Mouse (Mus musculus) hindbrain, embryonic 14.5 days (tissue): ENCODE data around the gene Lyrm1. TPM values are rescaled to one million over a fixed set of nuclear protein-coding genes. Genes with fewer than 3 reads are reported as not detected.

Source experiments
- ATAC-seq: fragments of 200-750 bp; cut with Nextera tagmentation; 2 replicates; pipeline ENCODE4 v1.8.0; 2017; ENCODE audit warnings: moderate number of reproducible peaks, mild to moderate bottlenecking, moderate TSS enrichment, moderate library complexity; ENCODE audit not compliant: low FRiP score
- DNase-seq: peaks from one replicate; pipeline ENCODE4 v3.0.0-alpha.2; 2015; ENCODE audit warnings: low spot score
- H3K27ac ChIP-seq: fragments of 300-500 bp; sonication (generic); 2 replicates; pipeline ENCODE4 v1.5.1; 2014; ENCODE audit warnings: mild to moderate bottlenecking, moderate library complexity
- H3K27me3 ChIP-seq: fragments of 300-500 bp; sonication (generic); 2 replicates; pipeline ENCODE4 v1.6.1; 2014; ENCODE audit warnings: mild to moderate bottlenecking, low read length, mixed read lengths; ENCODE audit not compliant: control insufficient read depth, insufficient read depth
- H3K36me3 ChIP-seq: fragments of 300-500 bp; sonication (generic); replicated peaks from 2 replicates; pipeline ENCODE4 v1.6.1; 2014; ENCODE audit not compliant: control insufficient read depth, insufficient read depth
- H3K4me1 ChIP-seq: fragments of 300-500 bp; sonication (generic); replicated peaks from 2 replicates; pipeline ENCODE4 v1.6.1; 2014; ENCODE audit warnings: antibody characterized with exemption, low read length, mixed read lengths; ENCODE audit not compliant: control insufficient read depth, insufficient read depth
- H3K4me2 ChIP-seq: fragments of 300-500 bp; sonication (generic); replicated peaks from 2 replicates; pipeline ENCODE4 v1.6.1; 2014; ENCODE audit warnings: mild to moderate bottlenecking, moderate library complexity
- H3K4me3 ChIP-seq: fragments of 300-500 bp; sonication (generic); replicated peaks from 2 replicates; pipeline ENCODE4 v1.5.1; 2014; ENCODE audit warnings: mild to moderate bottlenecking, low read length
- H3K9ac ChIP-seq: fragments of 300-500 bp; sonication (generic); 2 replicates; pipeline ENCODE4 v1.6.1; 2014
- H3K9me3 ChIP-seq: fragments of 300-500 bp; sonication (generic); 2 replicates; pipeline ENCODE4 v1.6.1; 2016; ENCODE audit warnings: low read length; ENCODE audit not compliant: control insufficient read depth
- WGBS: fragments of 180-500 bp; shearing (Covaris S2); extraction: QIAGEN DNeasy Blood & Tissue Kit; methylation state at CpG from one replicate; pipeline ENCODE4 v1.1.7; 2014; 5-methylcytosine and 5-hydroxymethylcytosine counted together
- polyA plus RNA-seq: library from polyadenylated mRNA; unstranded; fragments of >200 nt; fragmentation: Nextera tagmentation; extraction: Ambion mirVana; gene quantifications from 2 replicates; pipeline ENCODE4 v1.2.1, GENCODE M21; 2014

The Lyrm1 gene
- polyA plus RNA-seq, 1 experiment from 2014 or later = 18.7 TPM

DNA sequence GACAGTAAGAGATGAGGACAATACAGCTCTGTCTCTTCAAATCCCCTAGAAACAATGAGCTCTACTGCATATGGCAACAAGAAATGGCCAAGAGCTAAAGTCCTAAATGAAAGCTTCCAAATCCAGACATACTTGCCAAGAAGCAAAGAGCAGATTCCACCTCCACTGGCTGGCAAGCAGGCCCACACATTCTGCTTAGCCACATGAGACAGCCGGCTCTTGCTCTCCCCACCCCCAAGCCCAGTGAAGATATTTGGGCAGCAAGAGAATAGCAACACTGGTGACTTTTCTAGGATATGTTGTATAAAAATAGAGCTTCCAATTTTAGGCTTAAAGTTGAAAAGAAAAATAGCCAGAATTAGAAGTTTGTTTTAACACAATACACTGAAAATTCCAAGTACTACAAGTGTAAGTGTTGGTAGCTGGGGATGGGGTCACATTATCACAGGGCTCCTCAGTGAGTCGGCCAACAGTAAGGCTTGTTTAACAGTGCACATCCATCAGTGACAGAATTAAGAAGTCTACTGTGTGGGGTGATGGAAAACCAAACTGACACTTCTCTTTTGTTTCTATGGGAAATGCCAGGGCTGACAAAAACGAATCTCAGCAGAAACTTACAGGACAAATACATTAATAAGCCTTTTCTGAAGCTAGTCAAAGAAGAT is 19.8 kb upstream of the Lyrm1 start:
- Histone ChIP-seq H3K9ac (no peak overlapping the region), H3K27ac (no peak overlapping the region), H3K9me3 (no peaks in the 10 kb centered on the region), H3K4me1 (no peaks in the 10 kb centered on the region), H3K4me3 (no peak overlapping the region), H3K4me2 (no peak overlapping the region), H3K36me3 (peaks cover 12% of the 10 kb centered on the region; the same call in 1 of the 2 replicates), H3K27me3 (no peaks in the 10 kb centered on the region)
- ATAC-seq (no peak), DNase-seq (no peak)
- WGBS = 47% methylated on average over 3 of the region's 3 CpGs

- WGBS = 91% methylated on average over 4 of the region's 4 CpGs
- ATAC-seq = no peak
- Histone ChIP-seq H3K4me2 (no peak overlapping the region), H3K9ac (no peak overlapping the region), H3K4me3 (no peak overlapping the region), H3K27me3 (no peaks in the 10 kb centered on the region), H3K36me3 (peaks cover 12% of the 10 kb centered on the region; the same call in 1 of the 2 replicates), H3K27ac (no peak overlapping the region), H3K4me1 (no peaks in the 10 kb centered on the region), H3K9me3 (no peaks in the 10 kb centered on the region)
- no peak for DNase-seq
These were observed 16.5 kb upstream of the Lyrm1 start for GRCm38 (mm10) chr7:119879171-119879570.

GRCm38 (mm10) chr7:119880345-119880744 is 15.3 kb upstream of the Lyrm1 start:
- Histone ChIP-seq H3K27ac (no peak overlapping the region), H3K4me3 (no peak overlapping the region), H3K4me2 (no peak overlapping the region), H3K4me1 (no peaks in the 10 kb centered on the region), H3K27me3 (no peaks in the 10 kb centered on the region), H3K36me3 (peaks cover 12% of the 10 kb centered on the region; the same call in 1 of the 2 replicates), H3K9ac (no peak overlapping the region), H3K9me3 (no peaks in the 10 kb centered on the region)
- WGBS = 88% methylated on average over 5 of the region's 5 CpGs
- DNase-seq (no peak), ATAC-seq (no peak)

DNA sequence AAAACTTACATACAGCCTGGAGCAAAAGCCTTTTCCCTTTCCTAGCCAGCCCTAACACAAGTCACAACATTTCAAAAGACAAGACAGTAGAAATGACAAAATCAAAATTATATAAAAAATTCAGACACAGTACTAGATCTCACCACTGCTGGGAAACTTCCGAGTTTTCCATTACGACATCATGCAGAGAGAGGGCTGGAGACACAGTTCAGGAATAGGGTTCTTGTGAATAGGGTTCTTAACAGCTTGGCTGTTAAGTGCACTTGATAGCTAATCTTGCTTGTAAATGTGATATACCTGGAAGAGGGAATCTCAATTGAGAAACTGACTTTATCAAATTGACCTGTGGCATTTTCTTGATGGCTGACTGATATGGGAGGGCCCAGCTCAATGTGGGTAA is 14.4 kb upstream of the Lyrm1 start:
- Histone ChIP-seq H3K4me3 (no peak overlapping the region), H3K4me2 (no peak overlapping the region), H3K36me3 (peaks cover 12% of the 10 kb centered on the region; the same call in 1 of the 2 replicates), H3K27ac (no peak overlapping the region), H3K27me3 (no peaks in the 10 kb centered on the region), H3K4me1 (no peaks in the 10 kb centered on the region), H3K9ac (no peak overlapping the region), H3K9me3 (no peaks in the 10 kb centered on the region)
- ATAC-seq (no peak), DNase-seq (no peak)
- 97% methylated on average over 2 of the region's 2 CpGs for WGBS

- DNase-seq = no peak
- 96% methylated on average over 4 of the region's 4 CpGs for WGBS
- H3K4me1 ChIP-seq = no peaks in the 10 kb centered on the region
- H3K27ac ChIP-seq = no peak overlapping the region
- no peaks in the 10 kb centered on the region for H3K9me3 ChIP-seq
- no peak overlapping the region for H3K4me2 ChIP-seq
- no peaks in the 10 kb centered on the region for H3K27me3 ChIP-seq
- no peak overlapping the region for H3K9ac ChIP-seq
- H3K36me3 ChIP-seq = no peaks in the 10 kb centered on the region
- no peak for ATAC-seq
- no peak overlapping the region for H3K4me3 ChIP-seq
These were observed 7.8 kb upstream of the Lyrm1 start for GRCm38 (mm10) chr7:119887887-119888286.

DNA sequence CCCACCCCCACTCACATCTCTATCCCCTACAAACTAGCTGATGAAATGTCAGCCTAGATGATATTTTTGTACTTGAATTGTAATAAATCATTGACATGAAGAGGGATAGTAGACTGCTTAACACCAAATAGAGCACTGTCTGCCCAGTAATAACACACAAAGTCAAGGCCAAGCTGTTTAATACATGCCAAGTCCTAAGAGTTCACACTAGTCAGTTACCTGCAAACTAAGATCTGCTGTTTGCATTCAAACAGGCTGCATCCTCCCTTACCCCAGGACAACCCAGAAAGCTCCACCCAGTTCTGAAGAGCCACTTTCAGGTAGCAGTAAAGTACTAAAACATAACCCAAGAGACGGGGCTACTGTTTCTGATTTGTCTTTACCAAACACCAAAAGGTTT is 3.5 kb upstream of the Lyrm1 start:
- Histone ChIP-seq H3K9me3 (no peaks in the 10 kb centered on the region), H3K9ac (no peak overlapping the region), H3K36me3 (no peaks in the 10 kb centered on the region), H3K4me3 (no peak overlapping the region), H3K4me2 (no peak overlapping the region), H3K27me3 (no peaks in the 10 kb centered on the region), H3K4me1 (peaks cover 25% of the 10 kb centered on the region), H3K27ac (no peak overlapping the region)
- ATAC-seq = no peak
- DNase-seq = no peak
- 95% methylated on average over 1 of the region's 1 CpGs for WGBS

DNA sequence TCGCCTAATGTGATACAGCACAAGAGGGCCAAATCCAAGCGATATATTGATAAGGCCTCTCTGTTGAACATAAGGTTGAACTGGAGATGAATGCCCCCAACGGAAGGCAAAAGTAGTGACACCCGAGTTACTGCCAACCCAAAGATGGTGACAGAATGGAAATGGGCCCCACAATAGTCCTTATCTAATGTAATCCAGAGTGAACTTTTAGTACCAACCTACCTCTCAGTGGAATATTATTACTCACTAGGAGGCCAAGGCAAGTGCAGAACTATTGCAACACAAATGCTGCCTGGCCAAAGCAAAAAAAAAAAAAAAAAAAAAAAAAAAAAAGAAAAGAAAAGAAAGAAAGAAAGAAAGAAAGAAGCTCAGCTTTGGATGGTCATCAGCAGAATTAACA is 2.9 kb upstream of the Lyrm1 start:
- H3K9me3 ChIP-seq = no peaks in the 10 kb centered on the region
- no peaks in the 10 kb centered on the region for H3K36me3 ChIP-seq
- H3K27ac ChIP-seq = no peak overlapping the region
- 0 out of 2 replicates have a peak overlapping the region, but pooled peaks have one; percentile 59 for H3K4me2 ChIP-seq
- H3K4me1 ChIP-seq = peaks cover 29% of the 10 kb centered on the region
- no peak overlapping the region for H3K4me3 ChIP-seq
- no peak for DNase-seq
- WGBS = 93% methylated on average over 4 of the region's 4 CpGs
- H3K9ac ChIP-seq = no peak overlapping the region
- no peak for ATAC-seq
- H3K27me3 ChIP-seq = no peaks in the 10 kb centered on the region

DNA sequence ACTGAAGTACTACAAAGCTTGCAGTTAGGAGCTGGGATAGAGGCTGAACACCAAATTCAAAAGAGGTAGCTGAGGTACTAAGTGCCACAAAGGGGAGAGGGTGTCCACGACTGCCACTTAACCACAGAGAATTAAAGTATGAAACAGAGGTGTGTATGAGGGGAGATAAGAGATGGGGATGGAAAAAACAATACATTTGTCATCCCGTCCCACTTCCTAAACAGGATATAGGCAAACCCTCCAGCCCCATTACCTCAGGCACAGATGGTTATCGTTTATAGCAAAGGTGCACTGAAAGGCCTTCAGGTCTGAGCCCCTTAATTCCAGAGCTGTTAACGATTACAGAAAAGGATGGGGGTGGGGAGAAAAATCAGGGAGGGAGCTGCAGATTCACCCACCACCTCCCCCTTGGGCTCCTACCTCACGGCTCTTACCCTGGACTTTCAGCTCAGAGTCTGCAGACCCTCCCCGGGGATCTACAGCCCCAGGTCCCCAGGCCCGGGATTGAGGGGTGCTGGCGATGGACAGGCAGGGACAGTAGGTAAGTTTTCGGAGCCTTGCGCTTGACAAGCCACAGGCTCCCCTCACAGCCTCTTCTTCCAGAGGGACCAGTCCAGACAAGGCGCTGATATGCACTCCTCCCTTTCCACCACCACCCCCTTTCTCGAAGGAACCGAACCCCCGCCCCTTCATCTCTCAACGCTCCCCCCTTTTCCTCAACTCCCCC is 680 bp upstream of the Lyrm1 start:
- H3K9ac ChIP-seq = peak overlapping the region; percentile 87
- H3K36me3 ChIP-seq = no peaks in the 10 kb centered on the region
- H3K4me3 ChIP-seq = peak overlapping the region; percentile 72
- H3K27ac ChIP-seq = peak overlapping the region; percentile 98
- H3K4me1 ChIP-seq = peaks cover 29% of the 10 kb centered on the region
- no peaks in the 10 kb centered on the region for H3K27me3 ChIP-seq
- WGBS = 2% methylated on average over 15 of the region's 15 CpGs
- DNase-seq (no peak), ATAC-seq (no peak; the same call in 1 of the 2 replicates)
- H3K9me3 ChIP-seq = no peaks in the 10 kb centered on the region
- H3K4me2 ChIP-seq = peak overlapping the region; percentile 59

GRCm38 (mm10) chr7:119897521-119898109 is 2.0 kb downstream of the Lyrm1 start:
- no peak for DNase-seq
- Histone ChIP-seq H3K27me3 (no peaks in the 10 kb centered on the region), H3K4me2 (no peak overlapping the region), H3K4me3 (no peak overlapping the region), H3K27ac (no peak overlapping the region), H3K9ac (no peak overlapping the region), H3K9me3 (no peaks in the 10 kb centered on the region), H3K4me1 (peaks cover 29% of the 10 kb centered on the region), H3K36me3 (no peaks in the 10 kb centered on the region)
- ATAC-seq = no peak
- WGBS = 93% methylated on average over 8 of the region's 8 CpGs
